9 mouse cellular contexts compared by ENCODE assay signal in genomic region chr11:103339414-103340119, GRCm38 (mm10). TPM values are rescaled to one million over a fixed set of nuclear protein-coding genes. Genes with fewer than 3 reads are reported as not detected.
A peak's percentile ranks its signal among the peaks of the same experiment; 100 is the strongest.
DNase-seq lines count a peak whose midpoint lies in the region; ATAC-seq and TF ChIP-seq lines count a peak whose summit lies in the region.
"Had no signal": no experiment of that assay in that cellular context is flagged by ENCODE, and none has a peak within 500 bp of the region (broad histone marks: within the 10 kb centered on the region; RNA-seq: fewer than 3 reads in every experiment).

No protein-coding gene starts in this region.

- H3K9me3 ChIP-seq in liver, postnatal 0 days (ENCODE audit: low read length): no peaks in the 10 kb centered on the region

- no peaks in the 10 kb centered on the region for H3K27me3 ChIP-seq in liver, postnatal 0 days (ENCODE audit: insufficient read depth, low read length)

- 55% methylated on average over 17 of the region's 19 CpGs for WGBS in liver, postnatal 0 days (ENCODE audit: insufficient replicate concordance)

- DNase-seq in adrenal gland, adult (ENCODE audit: inconsistent age in 2 of 2, low spot score in 1 of 2): peak; percentile 61 to 65
- DNase-seq in adrenal gland, postnatal 4 days (ENCODE audit: low spot score in 2 of 2): no peak
- DNase-seq in adrenal gland, postnatal 36 days: peak; percentile 52 to 74
- peak; percentile 79 for DNase-seq in kidney, adult 18-20 months
- DNase-seq in liver, postnatal 0 days: no peak
- DNase-seq in gastrocnemius, adult 8-10 months (ENCODE audit: low spot score in 2 of 2): no peak
- DNase-seq in cerebellum, adult 9-11 months: no peak
- DNase-seq: thymus, postnatal 36 days had no signal

- 0 out of 2 replicates have a peak, but pooled peaks have one; percentile 22 for ATAC-seq in liver, postnatal 0 days
- no peak for ATAC-seq in CD4-positive, CD25-positive, alpha-beta regulatory T cell, adult 4 months

- H3K4me2 ChIP-seq in liver, postnatal 0 days (ENCODE audit: low read depth, low read length): peak overlapping the region; percentile 49

- peaks cover 6% of the 10 kb centered on the region; the same call in 1 of the 2 replicates for H3K36me3 ChIP-seq in liver, postnatal 0 days (replicated peaks; ENCODE audit: insufficient read depth, low read length)

- no peak overlapping the region for H3K4me3 ChIP-seq in liver, postnatal 0 days (ENCODE audit: low read depth, low read length)

- no peak overlapping the region for H3K9ac ChIP-seq in liver, postnatal 0 days (replicated peaks)

- peaks cover 7% of the 10 kb centered on the region; the same call in 1 of the 2 replicates for H3K4me1 ChIP-seq in liver, postnatal 0 days (ENCODE audit: insufficient read depth)

- no peak overlapping the region for H3K27ac ChIP-seq in liver, postnatal 0 days (ENCODE audit: low read depth)

- no peak for TF ChIP-seq EP300 in liver, postnatal 0 days (IDR thresholded peaks at IDR 0.05; ENCODE audit: low read depth)

- TF ChIP-seq CTCF in liver, postnatal 0 days (IDR thresholded peaks at IDR 0.05; ENCODE audit: low read depth): no peak

RNA-seq across cellular contexts. Expression of gene Arhgap27, which starts 23.9 kb away (rescaled TPM):
- 10 to 100 TPM; 21.0 to 22.3 TPM for total RNA-seq in adrenal gland, postnatal 4 days (2021)
- total RNA-seq in adrenal gland, postnatal 36 days (2021): 10 to 100 TPM; 10.1 to 16.3 TPM
- polyA plus RNA-seq in liver, postnatal 0 days (2015; fragmentation: Nextera tagmentation; extraction: Ambion mirVana): 3.2 and 3.3 TPM in 2 replicates
- 1 to 10 TPM; 2.5 to 4.7 (median 4.4) TPM for total RNA-seq in gastrocnemius, adult 8-10 months (2022)
- 10 to 100 TPM; 21.4 to 36.6 TPM for polyA plus RNA-seq in CD4-positive, CD25-positive, alpha-beta regulatory T cell, adult 4 months (2017; shearing (Covaris generic))

Comparison
In these comparisons a context has a peak if more than half of its experiments do, and no peak if none do; other contexts are left out.
1. DNase-seq: peak in adrenal gland, adult (2 of 2), adrenal gland, postnatal 36 days (2 of 2) and kidney, adult 18-20 months (single experiment); none in adrenal gland, postnatal 4 days (0 of 2), liver, postnatal 0 days (single experiment), gastrocnemius, adult 8-10 months (0 of 2) and cerebellum, adult 9-11 months (single experiment).